Mouse (Mus musculus) hindbrain, embryonic 14.5 days (tissue): ENCODE results near the gene Mad2l2. TPM values are rescaled to one million over a fixed set of nuclear protein-coding genes. Genes with fewer than 3 reads are reported as not detected.
A peak's percentile ranks its signal among the peaks of the same experiment; 100 is the strongest.
"Not testable (repeated sequence)": the region's sequence is repeated elsewhere in the genome, so short reads cannot be mapped to it uniquely, and the experiment has no call there.

ENCODE experiments used
- ATAC-seq: fragments of 200-750 bp; cut with Nextera tagmentation; 2 replicates; pipeline ENCODE4 v1.8.0; 2017; ENCODE audit warnings: moderate number of reproducible peaks, mild to moderate bottlenecking, moderate TSS enrichment, moderate library complexity; ENCODE audit not compliant: low FRiP score
- DNase-seq: peaks from one replicate; pipeline ENCODE4 v3.0.0-alpha.2; 2015; ENCODE audit warnings: low spot score
- H3K27ac ChIP-seq: fragments of 300-500 bp; sonication (generic); 2 replicates; pipeline ENCODE4 v1.5.1; 2014; ENCODE audit warnings: mild to moderate bottlenecking, moderate library complexity
- H3K27me3 ChIP-seq: fragments of 300-500 bp; sonication (generic); 2 replicates; pipeline ENCODE4 v1.6.1; 2014; ENCODE audit warnings: mild to moderate bottlenecking, low read length, mixed read lengths; ENCODE audit not compliant: control insufficient read depth, insufficient read depth
- H3K36me3 ChIP-seq: fragments of 300-500 bp; sonication (generic); replicated peaks from 2 replicates; pipeline ENCODE4 v1.6.1; 2014; ENCODE audit not compliant: control insufficient read depth, insufficient read depth
- H3K4me1 ChIP-seq: fragments of 300-500 bp; sonication (generic); replicated peaks from 2 replicates; pipeline ENCODE4 v1.6.1; 2014; ENCODE audit warnings: antibody characterized with exemption, low read length, mixed read lengths; ENCODE audit not compliant: control insufficient read depth, insufficient read depth
- H3K4me2 ChIP-seq: fragments of 300-500 bp; sonication (generic); replicated peaks from 2 replicates; pipeline ENCODE4 v1.6.1; 2014; ENCODE audit warnings: mild to moderate bottlenecking, moderate library complexity
- H3K4me3 ChIP-seq: fragments of 300-500 bp; sonication (generic); replicated peaks from 2 replicates; pipeline ENCODE4 v1.5.1; 2014; ENCODE audit warnings: mild to moderate bottlenecking, low read length
- H3K9ac ChIP-seq: fragments of 300-500 bp; sonication (generic); 2 replicates; pipeline ENCODE4 v1.6.1; 2014
- H3K9me3 ChIP-seq: fragments of 300-500 bp; sonication (generic); 2 replicates; pipeline ENCODE4 v1.6.1; 2016; ENCODE audit warnings: low read length; ENCODE audit not compliant: control insufficient read depth
- WGBS: fragments of 180-500 bp; shearing (Covaris S2); extraction: QIAGEN DNeasy Blood & Tissue Kit; methylation state at CpG from one replicate; pipeline ENCODE4 v1.1.7; 2014; 5-methylcytosine and 5-hydroxymethylcytosine counted together
- polyA plus RNA-seq: library from polyadenylated mRNA; unstranded; fragments of >200 nt; fragmentation: Nextera tagmentation; extraction: Ambion mirVana; gene quantifications from 2 replicates; pipeline ENCODE4 v1.2.1, GENCODE M21; 2014

Mad2l2 gene
- polyA plus RNA-seq, 1 experiment from 2014 or later, result 124 TPM

- H3K9ac ChIP-seq, result no peak overlapping the region
- H3K4me3 ChIP-seq, result no peak overlapping the region
- H3K27me3 ChIP-seq, result peaks cover 23% of the 10 kb centered on the region
- no peak for DNase-seq
- H3K9me3 ChIP-seq, result no peaks in the 10 kb centered on the region
- no peak overlapping the region for H3K4me2 ChIP-seq
- WGBS, result 34% methylated on average over 3 of the region's 3 CpGs
- H3K36me3 ChIP-seq, result no peaks in the 10 kb centered on the region
- no peak for ATAC-seq
- H3K27ac ChIP-seq, result no peak overlapping the region
- H3K4me1 ChIP-seq, result peaks cover 30% of the 10 kb centered on the region
These were observed 41.1 kb downstream of the Mad2l2 start for GRCm38 (mm10) chr4:148171261-148171660.

DNA sequence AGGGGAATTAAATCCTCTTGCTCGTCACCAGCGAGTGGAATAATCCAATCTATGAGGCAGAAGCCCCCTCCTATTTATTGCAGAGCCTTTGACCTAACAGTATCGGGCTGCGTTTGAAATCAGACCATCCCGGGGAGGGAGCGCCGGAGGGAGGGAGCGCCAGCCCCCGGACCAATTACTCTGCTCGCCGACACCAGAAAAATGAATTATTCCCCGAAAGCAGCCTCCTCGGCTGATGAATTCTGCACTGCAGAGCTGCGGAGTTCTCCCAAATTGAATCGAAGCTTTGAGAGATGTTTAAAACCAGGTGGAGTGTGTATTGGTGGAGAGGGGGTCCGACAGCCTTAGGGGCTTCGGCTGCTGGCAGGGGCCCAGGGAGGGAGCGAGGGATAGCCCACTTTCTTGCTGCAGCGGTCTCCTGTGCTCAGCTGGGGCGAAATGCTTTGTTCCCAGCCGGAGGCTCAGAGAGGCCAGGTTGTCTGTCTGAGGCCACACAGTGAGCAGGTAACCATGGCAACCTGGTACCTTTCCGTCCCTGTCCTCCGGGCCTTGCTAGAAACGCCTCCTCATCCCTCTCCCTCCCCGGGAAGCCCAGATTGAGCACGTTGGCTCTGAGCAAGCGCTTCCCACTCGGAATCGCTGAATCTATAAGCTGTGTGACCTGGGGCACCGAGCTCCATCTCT is 43.8 kb downstream of the Mad2l2 start:
- Histone ChIP-seq H3K36me3 (no peaks in the 10 kb centered on the region), H3K9me3 (no peaks in the 10 kb centered on the region), H3K27ac (peak overlapping the region; percentile 74), H3K4me2 (peak overlapping the region; percentile 49), H3K27me3 (peaks cover 16% of the 10 kb centered on the region; the same call in 1 of the 2 replicates), H3K9ac (peak overlapping the region; percentile 47; the same call in 1 of the 2 replicates), H3K4me3 (peak overlapping the region; percentile 21), H3K4me1 (peaks cover 23% of the 10 kb centered on the region)
- ATAC-seq (peak; percentile 32), DNase-seq (peak; percentile 69)
- under 1% methylated on average over 30 of the region's 30 CpGs for WGBS

DNA sequence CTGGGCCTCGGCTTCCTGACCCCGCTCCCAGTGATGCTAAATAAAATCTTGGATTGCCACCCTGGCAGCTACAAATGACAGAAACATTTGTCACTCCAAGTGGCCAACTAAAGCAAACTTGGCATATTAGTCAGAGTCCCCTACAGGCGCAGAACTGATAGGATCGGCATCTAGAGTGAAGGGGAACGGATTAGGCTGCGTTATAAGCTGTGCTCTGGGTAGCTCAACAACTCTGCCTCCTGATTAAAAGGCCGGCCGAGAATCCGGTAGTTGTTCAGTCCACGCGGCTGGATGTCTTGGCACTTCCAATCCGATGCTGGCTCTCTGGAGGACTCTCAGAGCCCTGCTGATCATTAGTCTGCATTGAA is 44.3 kb downstream of the Mad2l2 start:
- ATAC-seq (no peak), DNase-seq (no peak)
- H3K9me3 ChIP-seq, result no peaks in the 10 kb centered on the region
- no peaks in the 10 kb centered on the region for H3K36me3 ChIP-seq
- peaks cover 16% of the 10 kb centered on the region; the same call in 1 of the 2 replicates for H3K27me3 ChIP-seq
- H3K9ac ChIP-seq, result peak overlapping the region; percentile 47; the same call in 1 of the 2 replicates
- peak overlapping the region; percentile 74 for H3K27ac ChIP-seq
- H3K4me2 ChIP-seq, result peak overlapping the region; percentile 49
- peak overlapping the region; percentile 21; the same call in 1 of the 2 replicates for H3K4me3 ChIP-seq
- peaks cover 23% of the 10 kb centered on the region for H3K4me1 ChIP-seq
- 6% methylated on average over 12 of the region's 12 CpGs for WGBS

GRCm38 (mm10) chr4:148176603-148177002 is 46.4 kb downstream of the Mad2l2 start:
- 73% methylated on average over 5 of the region's 6 CpGs for WGBS
- H3K4me2 ChIP-seq, H3K4me3 ChIP-seq, H3K27ac ChIP-seq, H3K9ac ChIP-seq, H3K27me3 ChIP-seq, DNase-seq, ATAC-seq, H3K36me3 ChIP-seq, H3K9me3 ChIP-seq: not testable (repeated sequence)
- H3K4me1 ChIP-seq, result peaks cover 19% of the 10 kb centered on the region

- ATAC-seq, result no peak
These were observed 47.5 kb downstream of the Mad2l2 start for GRCm38 (mm10) chr4:148177716-148178115.

DNA sequence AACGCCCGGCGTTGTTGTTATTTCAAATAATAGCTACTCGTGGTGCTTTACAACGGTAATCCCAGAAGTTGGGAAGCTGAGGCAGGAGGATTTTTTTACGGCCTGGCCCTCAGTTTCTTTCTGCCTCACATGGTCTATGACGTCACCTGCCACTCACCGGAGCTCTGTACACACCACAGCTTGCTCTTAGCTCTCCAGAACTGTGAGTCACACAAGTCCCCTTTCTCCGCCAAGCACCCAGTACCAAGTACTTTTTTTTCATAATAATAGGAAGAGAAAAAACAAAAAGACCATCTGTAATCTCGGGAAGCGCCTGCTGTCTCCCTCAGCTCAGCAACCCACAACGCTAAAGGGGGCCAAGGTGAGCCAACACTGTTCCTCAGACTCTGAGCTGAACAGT is 51.3 kb downstream of the Mad2l2 start:
- no peaks in the 10 kb centered on the region for H3K36me3 ChIP-seq
- H3K4me2 ChIP-seq, result no peak overlapping the region
- DNase-seq, result no peak
- H3K4me3 ChIP-seq, result no peak overlapping the region
- WGBS, result 90% methylated on average over 12 of the region's 12 CpGs
- no peak overlapping the region for H3K27ac ChIP-seq
- H3K27me3 ChIP-seq, result no peaks in the 10 kb centered on the region
- ATAC-seq, result no peak
- H3K9ac ChIP-seq, result no peak overlapping the region
- H3K9me3 ChIP-seq, result no peaks in the 10 kb centered on the region
- H3K4me1 ChIP-seq, result peaks cover 8% of the 10 kb centered on the region; the same call in 1 of the 2 replicates

More at GRCm38 (mm10) chr4:148177716-148178115, 47.5 kb downstream of the Mad2l2 start:
- H3K4me1 ChIP-seq, result peaks cover 19% of the 10 kb centered on the region
- H3K4me2 ChIP-seq, result no peak overlapping the region
- no peaks in the 10 kb centered on the region for H3K9me3 ChIP-seq
- 0 out of 2 replicates have a peak, but pooled peaks cover 7% of the 10 kb centered on the region for H3K27me3 ChIP-seq
- DNase-seq, result no peak
- H3K27ac ChIP-seq, result no peak overlapping the region
- H3K36me3 ChIP-seq, result no peaks in the 10 kb centered on the region
- no peak overlapping the region for H3K9ac ChIP-seq
- no peak overlapping the region for H3K4me3 ChIP-seq

DNA sequence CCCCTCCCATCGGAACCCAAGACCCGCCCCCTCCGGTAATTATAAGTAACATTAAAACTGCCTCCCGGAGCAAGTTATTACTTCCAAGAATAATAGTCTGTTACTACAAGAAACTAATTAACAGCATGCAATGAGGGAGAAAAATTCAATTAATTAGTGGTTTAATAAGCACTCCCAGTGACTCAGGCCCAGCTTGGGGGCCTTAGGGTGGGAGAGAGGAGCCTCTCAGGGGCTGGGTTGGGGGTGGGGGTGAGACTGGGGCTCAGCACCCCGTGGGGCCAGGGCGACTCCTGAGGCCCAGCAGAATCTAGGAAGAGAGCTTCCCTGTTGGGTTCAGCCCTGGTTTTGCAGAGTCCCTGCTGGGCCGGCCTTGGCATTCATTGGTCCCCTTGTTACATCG is 52.2 kb downstream of the Mad2l2 start:
- 29% methylated on average over 8 of the region's 8 CpGs for WGBS
- H3K4me1 ChIP-seq, result peaks cover 8% of the 10 kb centered on the region; the same call in 1 of the 2 replicates

GRCm38 (mm10) chr4:148184564-148184963 is 54.4 kb downstream of the Mad2l2 start:
- no peaks in the 10 kb centered on the region for H3K27me3 ChIP-seq
- H3K36me3 ChIP-seq, result no peaks in the 10 kb centered on the region
- 37% methylated on average over 9 of the region's 9 CpGs for WGBS
- no peak overlapping the region for H3K4me3 ChIP-seq
- H3K4me1 ChIP-seq, result peaks cover 8% of the 10 kb centered on the region; the same call in 1 of the 2 replicates
- DNase-seq (no peak), ATAC-seq (peak; percentile 31; the same call in 1 of the 2 replicates)
- H3K27ac ChIP-seq, result no peak overlapping the region; the same call in 1 of the 2 replicates
- H3K9me3 ChIP-seq, result no peaks in the 10 kb centered on the region
- no peak overlapping the region for H3K9ac ChIP-seq
- H3K4me2 ChIP-seq, result no peak overlapping the region

More for the DNA sequence above, 52.2 kb downstream of the Mad2l2 start:
- Histone ChIP-seq H3K4me2 (no peak overlapping the region), H3K27me3 (no peaks in the 10 kb centered on the region), H3K9ac (no peak overlapping the region), H3K4me3 (no peak overlapping the region), H3K9me3 (no peaks in the 10 kb centered on the region), H3K36me3 (no peaks in the 10 kb centered on the region), H3K27ac (no peak overlapping the region)
- ATAC-seq, result 0 out of 2 replicates have a peak, but pooled peaks have one; percentile 28
- DNase-seq, result no peak

GRCm38 (mm10) chr4:148185819-148186218 is 55.6 kb downstream of the Mad2l2 start:
- Histone ChIP-seq H3K36me3 (no peaks in the 10 kb centered on the region), H3K4me2 (no peak overlapping the region), H3K27me3 (no peaks in the 10 kb centered on the region), H3K4me3 (no peak overlapping the region), H3K4me1 (peaks cover 8% of the 10 kb centered on the region; the same call in 1 of the 2 replicates), H3K27ac (no peak overlapping the region), H3K9me3 (no peaks in the 10 kb centered on the region), H3K9ac (no peak overlapping the region)
- ATAC-seq (no peak), DNase-seq (no peak)
- 61% methylated on average over 4 of the region's 4 CpGs for WGBS
